Mouse (Mus musculus) lung, adult 2 months (tissue): ENCODE measurements around the gene Gm28047. TPM values are rescaled to one million over a fixed set of nuclear protein-coding genes. Genes with fewer than 3 reads are reported as not detected.

Experiments used
- DNase-seq: peaks from one replicate; pipeline ENCODE4 v3.0.0; 2022
- H3K4me1 ChIP-seq: fragments of 200-500 bp; 2 replicates; pipeline ENCODE4 v1.6.1; 2011; ENCODE audit warnings: low read length; ENCODE audit not compliant: control insufficient read depth, insufficient read depth
- H3K4me3 ChIP-seq: fragments of 200-500 bp; replicated peaks from 2 replicates; pipeline ENCODE3; 2011; ENCODE audit warnings: low read depth, mild to moderate bottlenecking, control low read depth, low read length; ENCODE audit errors: extremely low read depth
- CTCF ChIP-seq: fragments of 200-500 bp; IDR thresholded peaks from 2 replicates; pipeline ENCODE4 v1.5.1; 2011; ENCODE audit warnings: mild to moderate bottlenecking, low read length, control low read depth; ENCODE audit not compliant: insufficient read depth
- POLR2A ChIP-seq: fragments of 200-500 bp; IDR thresholded peaks from 2 replicates; pipeline ENCODE4 v1.6.1; 2011; ENCODE audit warnings: low read depth, mild to moderate bottlenecking, control low read depth, low read length, borderline replicate concordance; ENCODE audit errors: extremely low read depth
- WGBS: fragments of 180-500 bp; shearing (Covaris S2); methylation state at CpG from one replicate; pipeline ENCODE4 v1.1.7; 2018; 5-methylcytosine and 5-hydroxymethylcytosine counted together
- polyA plus RNA-seq: library from polyadenylated mRNA; depleted of rRNA; stranded (reverse); fragments of >200 nt; gene quantifications from 2 replicates; pipeline ENCODE4 v1.2.3, GENCODE M21; 2012

The Gm28047 gene
- polyA plus RNA-seq, 1 experiment: 0.11 TPM

DNA sequence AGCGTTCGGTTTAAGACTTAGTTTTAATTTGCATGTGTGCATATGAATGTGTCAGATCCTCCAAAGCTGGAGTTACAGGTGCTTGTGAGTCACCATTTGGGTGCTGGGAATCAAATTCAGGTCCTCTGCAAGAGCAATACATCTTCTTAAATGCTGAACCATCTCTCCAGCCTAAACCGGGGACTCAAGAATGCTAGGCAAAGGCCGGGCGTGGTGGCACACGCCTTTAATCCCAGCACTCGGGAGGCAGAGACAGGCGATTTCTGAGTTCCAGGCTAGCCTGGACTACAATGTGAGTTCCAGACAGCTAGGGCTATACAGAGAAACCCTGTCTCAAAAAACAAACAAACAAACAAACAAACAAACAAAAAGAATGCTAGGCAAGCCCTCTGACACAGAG, 35.0 kb downstream of the Gm28047 start:
- no peak for TF ChIP-seq CTCF
- no peak for TF ChIP-seq POLR2A
- no peaks in the 10 kb centered on the region; the same call in 1 of the 2 replicates for H3K4me1 ChIP-seq
- H3K4me3 ChIP-seq: no peak overlapping the region
- 94% methylated on average over 8 of the region's 8 CpGs for WGBS
- DNase-seq: no peak

DNA sequence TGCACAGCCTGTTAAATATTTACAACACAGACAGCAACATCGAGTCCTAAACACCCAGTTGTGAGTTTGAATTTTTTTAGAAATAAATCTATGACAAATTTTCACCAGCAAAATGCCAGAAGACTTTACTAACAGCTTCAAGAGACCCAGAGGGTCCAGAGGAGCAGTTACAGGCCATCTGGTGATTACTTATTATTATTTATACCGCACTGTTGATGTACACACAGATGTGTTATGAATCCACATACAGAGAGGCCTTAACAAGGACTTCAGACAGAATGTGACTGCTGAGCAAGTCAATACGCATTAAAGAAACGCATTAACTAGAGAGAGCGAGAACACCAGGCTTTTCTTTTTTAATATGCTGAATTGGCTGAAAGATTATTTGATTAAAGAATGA, 39.4 kb downstream of the Gm28047 start:
- no peak for DNase-seq
- H3K4me1 ChIP-seq: no peaks in the 10 kb centered on the region; the same call in 1 of the 2 replicates
- H3K4me3 ChIP-seq: no peak overlapping the region
- no peak for TF ChIP-seq CTCF
- 73% methylated on average over 5 of the region's 5 CpGs for WGBS

DNA sequence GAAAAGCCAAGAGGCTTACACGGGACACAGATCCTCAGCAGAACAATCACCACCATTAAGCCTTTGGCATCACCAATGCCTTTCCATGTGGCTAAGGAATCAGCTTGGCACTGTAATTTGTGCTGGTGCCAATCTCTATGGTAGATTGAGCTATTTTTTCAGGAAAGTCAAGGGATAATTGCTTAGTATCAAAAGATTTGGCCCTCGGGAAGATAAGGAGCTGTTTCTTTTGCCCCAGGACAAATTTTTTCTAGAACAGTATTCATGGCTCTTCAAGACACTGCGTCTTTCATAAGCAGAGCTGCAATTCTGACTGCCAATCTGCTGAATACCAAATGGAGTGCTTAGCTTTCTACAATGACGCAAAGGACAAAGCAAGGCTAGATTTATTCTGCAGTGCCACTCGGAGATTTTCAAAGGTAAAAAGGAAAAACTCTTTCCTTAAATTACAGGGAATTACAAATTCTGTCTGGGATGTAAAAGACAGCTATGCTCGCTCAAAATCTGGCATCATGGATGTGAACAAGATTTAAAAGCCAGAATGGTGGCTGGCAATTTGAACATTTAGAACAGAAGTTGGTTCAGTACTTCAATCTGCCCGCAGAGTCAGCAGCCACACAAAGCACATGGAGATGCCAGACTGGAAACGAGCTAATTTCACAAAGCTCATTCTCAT, 41.0 kb downstream of the Gm28047 start:
- Histone ChIP-seq H3K4me3 (no peak overlapping the region), H3K4me1 (no peaks in the 10 kb centered on the region; the same call in 1 of the 2 replicates)
- no peak for DNase-seq
- WGBS: 72% methylated on average over 8 of the region's 8 CpGs
- TF ChIP-seq POLR2A: no peak

DNA sequence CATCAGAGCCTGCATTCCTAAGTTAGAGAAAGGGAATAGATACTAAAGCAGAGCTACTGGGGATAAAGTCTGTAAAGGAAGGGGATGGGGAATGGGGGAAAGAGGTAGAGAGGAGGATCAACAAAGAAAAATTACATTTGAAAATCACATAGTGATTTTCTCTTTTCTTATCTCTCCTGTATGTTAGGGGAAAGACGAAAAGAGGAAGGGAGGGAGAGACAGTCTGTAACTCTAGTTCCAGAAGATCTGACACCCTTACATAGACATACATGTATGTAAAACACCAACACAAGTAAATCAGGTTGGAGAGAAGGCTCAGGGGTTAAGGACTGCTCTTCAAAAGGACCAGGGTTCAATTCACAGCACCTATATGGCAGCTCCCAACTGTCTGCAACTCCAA, 43.7 kb downstream of the Gm28047 start:
- no peak for TF ChIP-seq POLR2A
- no peak for TF ChIP-seq CTCF
- Histone ChIP-seq H3K4me3 (no peak overlapping the region), H3K4me1 (no peaks in the 10 kb centered on the region)
- 79% methylated on average over 1 of the region's 1 CpGs for WGBS
- no peak for DNase-seq

DNA sequence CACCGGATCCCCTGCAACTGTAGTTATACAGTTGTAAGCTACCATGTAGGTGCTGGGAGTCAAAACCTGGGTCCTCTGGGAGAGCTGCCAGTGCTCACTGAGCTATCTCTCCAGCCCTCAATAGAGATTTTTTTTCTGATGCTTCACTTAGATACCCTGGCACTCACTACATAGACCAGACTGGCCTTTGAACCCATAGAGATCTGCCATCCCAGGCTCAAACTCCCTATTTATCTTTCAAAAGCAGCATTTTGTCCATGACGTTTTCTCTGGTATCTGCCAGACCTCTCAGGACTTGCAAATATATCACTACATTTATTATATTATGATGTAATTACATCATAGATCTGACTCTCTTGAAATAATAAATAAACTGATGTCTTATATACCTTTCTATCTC, 46.5 kb downstream of the Gm28047 start:
- WGBS: 86% methylated on average over 2 of the region's 2 CpGs

GRCm38 (mm10) chr15:102576972-102577371, 47.9 kb downstream of the Gm28047 start:
- H3K4me1 ChIP-seq: no peaks in the 10 kb centered on the region
- DNase-seq: no peak
- TF ChIP-seq CTCF (no peak), POLR2A (no peak)
- H3K4me3 ChIP-seq: no peak overlapping the region
- 53% methylated on average over 1 of the region's 1 CpGs for WGBS

More for the DNA sequence above, 46.5 kb downstream of the Gm28047 start:
- DNase-seq: no peak
- Histone ChIP-seq H3K4me3 (no peak overlapping the region), H3K4me1 (no peaks in the 10 kb centered on the region)
- TF ChIP-seq CTCF (no peak), POLR2A (no peak)

- no peak for DNase-seq
- Histone ChIP-seq H3K4me1 (no peaks in the 10 kb centered on the region), H3K4me3 (no peak overlapping the region)
- WGBS: 36% methylated on average over 3 of the region's 3 CpGs
- TF ChIP-seq CTCF (no peak), POLR2A (no peak)
Measured at GRCm38 (mm10) chr15:102572081-102572480, 52.8 kb downstream of the Gm28047 start.

DNA sequence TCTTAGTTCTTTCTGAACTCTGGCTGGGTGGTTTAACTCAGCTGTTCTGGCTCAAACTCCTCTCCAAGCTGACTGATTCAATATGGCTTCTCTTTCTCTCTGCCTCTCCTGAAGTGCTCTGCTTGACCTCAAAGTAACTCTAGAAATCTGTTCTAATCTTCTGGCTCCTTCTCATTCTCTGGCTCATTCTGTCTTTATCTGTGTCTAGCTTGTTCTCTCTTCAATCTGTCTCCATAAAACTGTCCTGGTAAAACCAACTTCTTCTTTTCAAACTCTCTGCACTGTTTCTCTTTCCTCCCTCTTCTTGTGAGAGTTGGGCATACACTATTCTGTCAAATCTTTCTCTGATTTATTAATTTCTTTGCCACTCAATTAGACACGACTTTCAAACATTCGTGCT, 57.0 kb downstream of the Gm28047 start:
- Histone ChIP-seq H3K4me1 (no peaks in the 10 kb centered on the region), H3K4me3 (no peak overlapping the region)
- DNase-seq: no peak
- 72% methylated on average over 2 of the region's 2 CpGs for WGBS
- no peak for TF ChIP-seq CTCF
- no peak for TF ChIP-seq POLR2A

DNA sequence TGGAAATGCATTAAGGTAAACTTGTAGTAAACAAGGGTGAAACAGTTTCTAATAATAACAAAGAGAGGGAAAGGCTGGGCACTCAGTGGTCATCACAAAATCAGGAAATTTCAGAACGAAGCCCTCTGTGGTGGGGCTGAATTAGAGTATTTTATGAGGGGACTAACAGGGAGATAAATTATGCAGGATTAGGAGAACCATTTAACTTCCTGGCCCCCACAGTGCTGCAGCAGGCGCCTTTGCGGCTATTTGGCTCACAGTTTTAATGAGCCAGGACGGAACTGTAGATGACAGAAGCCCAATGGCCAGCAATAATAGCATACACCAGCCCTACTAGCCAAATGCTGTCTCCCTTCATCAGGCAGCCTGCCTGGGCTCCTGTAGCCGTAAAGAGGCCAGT, 61.2 kb downstream of the Gm28047 start:
- Histone ChIP-seq H3K4me3 (no peak overlapping the region), H3K4me1 (no peaks in the 10 kb centered on the region)
- no peak for DNase-seq
- 91% methylated on average over 5 of the region's 5 CpGs for WGBS
- TF ChIP-seq POLR2A: no peak
- no peak for TF ChIP-seq CTCF

DNA sequence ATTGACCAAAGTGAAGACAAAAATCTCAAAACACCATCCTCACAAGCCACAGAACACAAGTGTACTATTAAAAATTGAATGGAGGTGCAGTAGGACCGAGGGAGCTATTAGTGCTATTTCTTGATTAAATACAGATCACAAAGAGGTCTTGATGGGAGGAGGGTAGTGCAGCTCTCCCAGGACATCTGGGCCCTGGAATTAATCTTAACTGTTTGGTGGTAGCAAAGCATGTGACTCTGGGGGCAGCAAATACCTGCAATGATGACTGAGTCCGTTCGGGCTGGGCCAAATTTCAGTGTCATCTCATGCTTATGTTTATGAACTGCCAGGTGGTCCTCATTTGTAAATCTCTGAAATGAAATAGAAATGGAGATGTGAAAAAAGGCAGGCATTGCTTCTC, 61.8 kb downstream of the Gm28047 start:
- no peak overlapping the region for H3K4me3 ChIP-seq
- DNase-seq: no peak
- WGBS: 89% methylated on average over 3 of the region's 3 CpGs
- TF ChIP-seq POLR2A (no peak), CTCF (no peak)
- H3K4me1 ChIP-seq: no peaks in the 10 kb centered on the region
